Mouse (Mus musculus) small intestine, adult 2 months (tissue): ENCODE data around the gene Abcd3.

Experiments
- CTCF ChIP-seq: fragments of 200-500 bp; IDR thresholded peaks from 2 replicates; pipeline ENCODE4 v1.5.1; 2012; ENCODE audit warnings: low read depth, mild to moderate bottlenecking, control low read depth, inconsistent platforms, low read length, moderate library complexity, mixed read lengths; ENCODE audit not compliant: insufficient replicate concordance, insufficient read length; ENCODE audit errors: extremely low read depth
- POLR2A ChIP-seq: fragments of 200-500 bp; IDR thresholded peaks from 2 replicates; pipeline ENCODE4 v1.6.1; 2012; ENCODE audit warnings: low read depth, mild to moderate bottlenecking, control low read depth, inconsistent platforms, low read length, moderate library complexity

GRCm38 (mm10) chr3:121842306-121842860, 27.3 kb upstream of the Abcd3 start:
- TF ChIP-seq CTCF (no peak), POLR2A (no peak)
